Mouse (Mus musculus) frontal cortex, adult 2 months (tissue): Measurements from ENCODE around the gene Tcp11l2. TPM values are rescaled to one million over a fixed set of nuclear protein-coding genes. Genes with fewer than 3 reads are reported as not detected.
A peak's percentile ranks its signal among the peaks of the same experiment; 100 is the strongest.

Source experiments
- DNase-seq, 2 experiments: peaks; one replicate each; pipeline ENCODE4 v3.0.0; 2022; ENCODE audit warnings: low spot score in 1 of 2; ENCODE audit errors: extremely low spot score in 1 of 2
- polyA plus RNA-seq: library from polyadenylated mRNA; depleted of rRNA; stranded (reverse); fragments of >200 nt; gene quantifications from 2 replicates; pipeline ENCODE4 v1.2.3, GENCODE M21; 2012

The Tcp11l2 gene
- polyA plus RNA-seq, 1 experiment = 40.2 TPM

DNA sequence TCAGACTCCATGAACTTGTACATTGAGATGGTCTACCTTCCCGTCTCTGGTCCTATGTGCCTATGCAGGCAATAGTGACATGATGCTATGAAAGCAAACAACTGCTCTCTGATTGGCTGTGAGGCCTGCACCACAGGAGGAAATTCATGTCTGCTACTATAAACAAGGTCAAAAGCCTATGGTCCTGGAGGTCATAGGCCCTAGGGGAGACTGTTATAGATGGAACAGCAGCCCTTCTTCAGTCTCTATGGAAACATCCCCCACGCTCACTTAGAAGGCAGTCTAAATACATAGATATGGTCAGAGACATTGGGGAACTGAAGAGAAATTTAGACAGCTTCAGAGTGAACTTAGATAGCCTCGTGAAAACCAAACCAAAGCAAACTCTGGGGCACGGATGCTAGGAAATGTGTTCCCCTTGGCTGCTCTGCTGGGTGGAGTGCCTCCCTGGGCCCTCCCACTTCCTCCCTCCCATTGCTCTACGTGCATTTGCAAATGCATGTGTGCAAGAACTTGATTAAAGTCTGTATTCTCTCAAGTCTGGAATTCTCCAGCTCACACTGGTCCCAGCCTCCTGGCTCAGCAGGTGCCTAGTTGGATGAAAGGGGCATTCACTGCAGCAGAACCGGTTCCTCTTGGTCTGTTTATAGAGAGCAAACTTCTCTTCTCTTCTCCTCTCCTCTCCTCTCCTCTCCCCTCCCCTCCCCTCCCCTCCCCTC is 22.0 kb upstream of the Tcp11l2 start:
- no peak for DNase-seq

DNA sequence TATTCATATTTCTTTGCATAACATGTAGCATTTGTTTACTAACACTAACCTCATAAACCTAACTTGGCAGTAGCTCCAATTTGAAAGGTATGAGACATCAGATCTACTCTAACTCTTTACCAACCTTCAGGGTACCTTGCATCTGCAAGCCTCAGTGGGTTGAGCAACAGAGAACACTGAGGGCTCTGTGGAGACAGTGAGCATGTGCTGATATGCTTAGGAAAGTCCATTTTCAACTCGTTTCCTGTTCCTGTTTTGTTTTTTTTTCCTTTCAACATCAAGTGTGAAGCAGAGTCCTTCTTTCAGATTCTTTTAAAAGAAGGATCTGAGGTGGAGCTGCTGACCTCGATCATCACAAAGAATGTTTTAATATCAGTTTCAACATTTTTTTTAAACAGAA is 20.3 kb upstream of the Tcp11l2 start:
- DNase-seq = no peak

DNA sequence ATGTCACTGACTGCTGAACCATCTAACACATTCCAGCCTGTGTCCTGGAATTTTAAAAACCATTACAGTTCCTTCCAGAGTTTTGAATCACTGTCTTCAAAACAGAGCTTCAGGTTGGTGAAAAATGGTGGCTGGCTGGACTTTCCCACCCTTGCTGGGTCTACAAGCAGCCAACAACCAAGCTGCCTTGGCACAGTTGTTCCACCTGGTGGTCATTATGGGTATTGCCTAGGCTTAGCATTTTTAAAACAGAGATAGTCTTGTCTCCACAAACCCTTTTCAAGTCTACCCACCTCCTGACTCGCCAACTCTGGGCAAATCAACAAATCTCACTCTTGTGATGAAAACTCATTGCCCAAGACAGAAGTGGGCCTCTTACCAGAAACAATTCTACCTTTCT is 17.9 kb upstream of the Tcp11l2 start:
- DNase-seq = no peak

DNA sequence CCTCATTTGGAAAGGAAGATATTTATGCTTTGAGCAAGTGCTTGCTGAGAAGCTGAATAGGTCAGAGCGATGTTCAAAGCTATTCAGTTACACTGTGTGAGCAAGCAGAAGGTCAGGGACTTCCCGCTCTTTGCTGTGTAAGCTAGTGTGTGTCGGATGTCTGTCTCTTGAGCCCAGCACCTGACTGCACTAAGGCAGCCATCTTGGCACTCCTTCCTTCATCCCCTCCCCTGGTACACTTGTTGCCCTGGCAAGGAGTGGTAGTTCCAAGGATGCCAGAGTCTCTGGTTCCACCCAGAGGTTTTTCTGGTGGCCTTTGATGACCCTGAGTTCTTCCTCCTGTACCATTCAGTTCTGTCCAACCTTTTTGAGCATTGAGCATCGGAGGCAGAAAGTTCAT is 16.4 kb upstream of the Tcp11l2 start:
- no peak for DNase-seq

DNA sequence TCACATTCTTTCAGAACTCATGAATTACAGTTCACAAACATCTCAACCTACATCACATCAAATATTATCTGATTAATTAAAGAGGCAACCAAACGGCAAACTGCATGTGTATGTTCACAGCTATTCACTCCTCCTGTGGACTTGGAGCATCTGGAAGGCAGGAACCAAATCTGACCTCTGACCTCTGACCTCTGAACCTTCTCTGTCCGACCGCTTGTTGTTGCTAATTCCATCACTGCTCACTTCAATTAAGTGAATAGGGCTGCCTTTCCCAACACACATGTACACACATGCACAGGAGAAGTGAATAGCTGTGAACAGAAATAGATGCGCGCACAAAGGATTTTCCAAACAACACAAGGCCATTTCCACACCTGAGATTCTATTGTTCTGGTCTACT is 14.3 kb upstream of the Tcp11l2 start:
- no peak for DNase-seq

DNA sequence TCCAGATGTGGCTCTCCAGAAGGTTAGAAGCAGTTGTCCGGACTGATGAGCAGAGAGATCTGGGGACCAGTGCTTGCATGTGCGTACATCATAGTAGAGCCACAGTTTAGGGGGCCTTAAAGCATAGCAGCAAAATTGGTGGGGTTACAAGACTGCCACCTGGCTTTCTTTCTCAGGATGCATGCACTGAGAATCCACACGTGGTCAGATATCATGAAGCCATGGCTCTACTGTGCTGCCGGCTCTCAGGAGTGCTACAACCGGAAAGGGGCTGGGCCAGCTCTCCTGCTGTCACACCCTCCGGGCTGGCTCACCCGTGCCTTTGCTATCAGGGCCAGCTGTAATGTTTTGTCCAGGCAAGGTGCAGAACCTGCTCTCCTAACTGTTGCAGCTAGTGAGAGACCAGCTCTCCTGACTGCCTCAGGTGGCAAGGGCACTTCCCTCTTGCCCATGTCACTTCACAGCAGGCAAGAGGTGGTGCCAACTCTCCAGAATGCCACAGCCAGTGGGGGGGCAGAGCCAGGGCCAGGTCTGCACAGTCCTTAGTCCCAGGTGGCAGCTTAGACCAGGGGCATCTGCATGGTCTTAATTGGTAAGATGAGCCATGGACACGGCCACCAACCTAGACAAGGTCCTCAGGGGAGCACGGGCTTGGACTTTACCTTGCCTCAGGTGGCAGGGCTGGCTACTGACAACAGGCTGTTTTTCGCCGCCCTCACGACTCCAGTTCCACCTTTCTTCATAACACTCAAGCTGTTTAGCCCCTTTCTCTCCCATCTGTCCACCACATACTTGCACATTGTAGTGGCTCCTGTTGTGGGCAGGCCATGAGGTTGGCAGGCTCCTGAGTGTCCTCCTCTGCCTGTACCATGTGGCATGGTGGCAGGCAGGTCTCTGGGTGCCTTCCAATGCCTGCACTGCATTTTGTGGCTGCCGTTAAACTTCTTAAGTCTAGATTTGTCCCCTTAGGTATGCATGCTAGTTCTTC is 13.6 kb upstream of the Tcp11l2 start:
- no peak for DNase-seq

DNA sequence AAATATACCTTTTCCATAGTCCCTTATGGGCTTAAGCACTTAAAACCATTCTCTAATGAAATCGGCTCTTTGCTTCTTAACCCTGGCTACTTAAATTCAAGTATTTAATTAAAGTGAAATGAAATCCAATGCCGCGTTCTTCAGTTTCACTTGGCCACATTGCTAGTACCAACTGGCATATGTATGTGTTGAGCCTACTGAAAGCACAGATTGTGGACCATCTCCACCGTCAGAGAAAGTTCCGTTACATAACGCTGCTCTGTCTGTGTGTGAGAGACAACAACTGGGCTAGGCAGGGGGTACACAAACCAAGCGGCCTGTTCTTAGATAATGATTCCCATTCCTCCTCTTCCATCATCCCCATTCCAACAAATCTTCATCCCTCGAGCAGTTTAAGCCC is 12.0 kb upstream of the Tcp11l2 start:
- no peak for DNase-seq

DNA sequence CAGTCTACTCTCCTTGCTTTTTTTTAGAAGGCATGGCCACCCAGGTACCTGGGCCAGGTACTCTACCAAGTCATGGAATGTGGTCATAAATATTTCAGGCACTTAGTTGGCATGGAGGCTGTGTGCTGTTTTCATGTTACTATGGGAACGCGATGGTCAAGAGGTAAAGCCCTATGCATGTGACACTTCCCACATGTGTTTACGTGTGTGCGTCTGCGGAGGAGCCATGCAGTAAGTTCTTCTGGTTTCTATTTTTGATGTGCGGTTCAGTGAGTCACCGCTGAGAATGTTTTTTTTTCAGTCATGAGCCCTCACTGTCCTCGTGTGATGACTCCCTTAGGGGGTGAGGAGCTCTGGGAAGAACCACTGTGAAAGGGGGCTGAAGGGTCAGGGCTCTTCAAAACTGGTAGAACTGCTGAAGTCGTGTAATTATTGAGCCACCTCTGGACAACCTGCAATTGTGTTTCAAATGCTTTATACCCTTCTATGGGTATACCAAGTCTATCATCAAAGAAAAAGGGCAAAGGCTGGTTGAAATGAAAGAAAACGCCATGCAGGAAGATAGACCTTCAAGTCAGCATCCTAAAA is 5.3 kb upstream of the Tcp11l2 start:
- no peak for DNase-seq

DNA sequence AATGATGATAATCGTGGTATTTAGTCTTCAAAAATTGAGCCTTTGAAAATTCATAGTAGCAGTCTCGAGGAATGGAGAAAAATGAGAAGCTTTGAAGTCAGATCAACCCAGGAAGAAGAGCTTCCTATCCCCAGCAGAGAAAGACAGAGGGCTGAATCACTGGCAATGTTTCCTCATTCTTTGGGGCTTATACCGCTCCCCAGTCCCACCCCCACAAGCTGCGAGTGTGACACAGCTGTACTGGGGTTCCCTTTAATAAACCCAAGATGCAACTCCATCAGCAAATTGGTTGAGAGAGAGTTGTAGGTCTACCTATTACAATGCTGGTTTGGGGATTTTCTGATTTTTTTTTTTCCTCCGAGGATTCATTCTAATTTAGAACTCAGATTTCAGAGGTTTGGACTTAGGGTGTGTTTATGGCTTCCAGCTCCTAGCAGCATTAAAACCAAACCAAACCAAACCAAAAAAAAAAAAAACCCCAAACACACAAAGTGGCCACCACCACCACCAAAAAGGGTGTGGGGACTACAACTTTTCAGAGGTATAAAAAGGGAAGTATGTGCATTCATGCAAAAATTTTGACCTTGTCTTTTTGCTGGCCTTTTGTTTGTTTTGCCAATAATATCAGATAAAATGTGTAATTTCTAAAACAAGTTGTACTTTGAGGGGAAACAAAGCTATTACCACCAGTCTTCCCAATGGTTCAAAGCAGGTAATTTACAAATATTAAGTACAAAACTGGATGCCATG is 2.6 kb upstream of the Tcp11l2 start:
- DNase-seq = no peak

DNA sequence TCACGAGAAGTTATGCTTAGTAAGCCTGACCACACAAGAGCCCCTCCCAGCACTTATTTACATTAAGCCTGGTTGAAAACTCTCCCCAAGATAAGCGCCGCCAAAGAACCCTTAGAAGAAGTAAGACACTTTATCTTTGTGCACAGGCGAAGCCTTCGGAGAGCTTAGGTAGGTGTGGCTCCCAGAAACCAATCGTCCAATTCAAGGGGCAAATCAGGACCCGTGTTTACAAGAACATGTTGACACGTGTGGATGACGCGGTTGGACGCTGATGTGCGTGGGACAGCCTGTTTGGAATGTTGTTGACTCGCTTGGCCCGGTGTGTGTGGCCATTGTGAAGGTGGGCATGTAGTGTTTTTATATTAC is 414 bp upstream of the Tcp11l2 start:
- no peak for DNase-seq

DNA sequence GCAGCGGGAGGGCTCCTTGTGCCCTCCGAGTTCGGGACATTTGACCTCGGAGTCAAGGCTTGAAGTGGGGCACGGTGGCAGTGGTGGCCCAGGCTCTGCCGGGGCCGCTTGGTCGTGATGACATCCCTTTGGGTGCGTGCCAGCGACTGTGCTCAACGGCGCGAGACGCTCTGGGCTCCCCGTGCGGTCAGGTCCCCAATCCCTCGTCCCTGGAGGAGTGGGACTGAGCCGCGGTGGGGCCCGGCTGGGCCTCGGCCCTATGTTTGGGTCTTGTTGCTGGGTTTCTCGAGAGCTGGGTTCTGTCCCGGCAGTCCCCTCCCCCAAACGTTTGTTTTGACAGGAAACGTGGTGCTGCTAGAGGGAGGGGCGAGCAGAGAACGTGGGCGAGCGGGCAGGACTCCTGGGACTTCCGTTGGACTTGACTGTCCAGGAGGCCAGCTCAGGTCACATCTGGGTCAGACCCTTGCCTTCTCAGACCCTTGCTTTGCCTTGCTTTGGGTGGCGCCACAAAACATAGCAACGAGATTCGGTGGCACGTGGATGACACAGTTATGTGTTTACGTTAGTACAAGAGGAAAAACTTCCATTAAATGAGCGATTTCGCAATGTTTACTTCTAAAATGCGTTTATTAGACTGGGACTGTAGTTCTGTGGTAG is 773 bp downstream of the Tcp11l2 start:
- DNase-seq = peak; percentile 41 to 65

DNA sequence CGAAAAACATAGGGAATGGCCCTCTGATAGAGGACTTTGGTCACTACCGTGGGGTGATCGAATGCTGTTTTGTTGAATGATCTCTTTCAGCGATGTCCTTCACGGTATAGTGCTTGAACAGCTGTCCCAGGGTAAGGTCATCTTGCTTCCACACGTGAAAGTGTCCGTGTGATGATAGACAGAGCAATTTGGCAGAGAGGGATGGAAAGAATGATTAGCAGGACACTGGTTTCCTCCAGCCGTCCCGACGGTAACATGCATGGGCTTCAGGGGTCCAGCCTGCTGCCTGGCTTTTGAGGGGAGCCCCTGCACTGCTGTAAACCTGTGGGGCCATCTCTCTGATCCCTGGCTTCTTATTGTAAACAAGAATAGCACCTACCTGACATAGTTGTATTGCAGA is 2.3 kb downstream of the Tcp11l2 start:
- DNase-seq = no peak

DNA sequence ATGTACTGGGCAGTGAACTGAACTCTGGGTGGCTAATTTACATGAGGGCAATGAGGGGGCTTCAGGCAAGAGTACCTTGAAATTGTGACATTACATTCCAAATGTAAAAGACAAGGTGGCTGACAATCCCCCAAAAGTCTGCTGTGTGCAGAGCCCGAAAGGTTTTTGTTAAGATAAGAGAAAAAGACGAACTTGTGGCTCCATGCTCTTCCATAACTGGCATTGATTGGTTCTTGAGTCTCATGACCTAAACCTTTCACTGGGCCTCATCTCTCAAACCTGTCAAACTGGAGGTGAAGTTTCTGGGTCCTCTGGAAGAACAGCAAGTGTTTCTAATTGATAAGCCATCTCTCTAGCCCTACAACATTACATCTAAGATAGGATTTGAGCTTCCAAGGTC is 3.1 kb downstream of the Tcp11l2 start:
- no peak for DNase-seq

DNA sequence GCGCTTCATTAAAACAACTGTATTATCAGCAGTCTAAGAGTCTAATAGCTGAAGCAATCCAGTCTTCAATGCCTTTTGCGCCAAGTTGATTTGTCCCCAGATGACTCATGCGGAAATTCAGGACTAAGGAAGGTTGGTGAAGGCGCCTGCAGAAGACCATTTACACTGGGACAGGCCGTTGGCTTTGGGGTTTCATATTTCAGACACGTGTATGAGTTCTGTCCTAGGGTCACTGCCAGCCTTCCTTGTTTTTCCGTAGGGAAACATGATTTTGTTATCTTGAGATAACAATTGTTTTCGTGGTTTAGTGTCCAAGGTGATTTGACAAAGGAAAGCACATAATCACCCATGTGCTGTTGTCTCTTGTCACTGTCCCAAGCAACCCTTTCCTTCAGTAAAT is 4.8 kb downstream of the Tcp11l2 start:
- DNase-seq = no peak

DNA sequence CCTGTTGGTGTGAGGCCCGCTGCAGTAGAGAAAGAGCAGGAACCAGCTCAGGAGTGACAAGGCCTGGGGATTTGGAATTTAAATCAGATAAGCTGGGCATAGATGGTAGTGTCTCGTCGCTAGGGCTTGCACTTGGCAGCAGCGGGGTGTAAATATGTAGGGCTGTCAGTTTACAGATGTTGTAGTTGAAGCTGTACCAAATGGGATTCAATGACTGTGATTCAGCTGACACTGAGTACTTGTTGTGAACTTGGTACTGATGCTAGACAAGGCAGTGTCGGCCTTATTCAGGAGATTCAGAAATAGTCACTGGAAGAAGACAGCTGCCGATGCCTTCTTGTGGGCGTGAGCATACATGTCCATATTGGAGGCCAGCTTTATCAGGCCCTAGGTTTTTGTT is 5.8 kb downstream of the Tcp11l2 start:
- peak in 1 of 2 experiments; percentile 30 for DNase-seq

DNA sequence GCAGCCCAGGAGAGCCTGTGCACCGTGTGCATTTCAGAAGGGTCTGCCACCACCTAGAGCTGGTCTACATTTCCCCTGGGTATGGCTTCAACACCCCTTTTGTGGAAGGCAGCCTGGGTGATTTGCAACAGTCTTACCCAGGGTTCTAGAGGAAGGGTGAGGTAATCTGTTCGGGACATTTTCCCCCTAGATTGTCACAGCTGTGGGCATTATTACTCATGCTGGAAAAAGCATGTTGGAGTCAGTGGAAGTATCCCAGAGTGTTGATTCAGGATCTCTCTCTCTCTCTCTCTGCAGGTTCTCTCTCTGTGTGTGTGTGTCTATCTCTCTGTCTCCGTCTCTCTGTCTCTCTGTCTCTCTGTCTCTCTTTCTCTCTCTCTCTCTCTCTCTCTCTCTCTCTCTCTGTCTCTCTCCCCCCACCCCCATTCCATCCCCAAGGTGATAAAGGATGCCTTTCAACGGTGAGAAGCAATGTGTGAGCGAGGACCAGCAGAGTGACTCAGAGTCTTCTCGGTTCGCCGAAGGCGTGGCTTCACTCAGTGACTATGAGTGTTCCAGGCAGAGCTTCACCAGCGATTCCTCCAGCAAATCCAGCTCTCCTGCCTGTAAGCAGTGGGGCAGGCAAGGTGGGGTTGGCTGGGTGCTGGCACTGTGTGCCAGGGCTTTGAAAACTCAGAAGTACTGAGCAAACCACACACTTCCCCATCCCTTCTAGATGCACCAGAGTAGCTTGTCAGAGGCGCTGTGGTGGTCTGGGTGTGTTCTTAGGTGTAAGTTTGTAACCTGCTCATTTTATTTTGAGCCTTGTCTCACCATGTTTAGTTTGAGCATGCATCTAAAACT is 8.2 kb downstream of the Tcp11l2 start:
- no peak for DNase-seq

DNA sequence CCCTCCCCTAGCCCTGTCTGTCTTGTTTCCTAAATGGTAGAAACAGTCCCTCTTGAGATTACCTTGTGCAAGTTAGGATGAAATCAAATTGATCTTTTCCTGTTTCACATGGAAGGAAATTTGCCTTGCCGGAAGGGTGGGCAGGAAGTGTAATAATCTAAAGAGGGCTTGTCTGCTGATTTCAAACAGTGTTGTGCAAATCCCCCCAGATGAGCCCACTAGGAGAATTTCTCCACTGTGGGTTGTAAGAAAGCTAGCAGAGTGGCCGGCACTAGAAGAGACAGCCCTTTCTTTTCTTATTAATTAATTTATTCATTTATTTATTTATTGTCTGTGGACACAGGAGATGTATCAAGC is 8.8 kb downstream of the Tcp11l2 start:
- no peak for DNase-seq

DNA sequence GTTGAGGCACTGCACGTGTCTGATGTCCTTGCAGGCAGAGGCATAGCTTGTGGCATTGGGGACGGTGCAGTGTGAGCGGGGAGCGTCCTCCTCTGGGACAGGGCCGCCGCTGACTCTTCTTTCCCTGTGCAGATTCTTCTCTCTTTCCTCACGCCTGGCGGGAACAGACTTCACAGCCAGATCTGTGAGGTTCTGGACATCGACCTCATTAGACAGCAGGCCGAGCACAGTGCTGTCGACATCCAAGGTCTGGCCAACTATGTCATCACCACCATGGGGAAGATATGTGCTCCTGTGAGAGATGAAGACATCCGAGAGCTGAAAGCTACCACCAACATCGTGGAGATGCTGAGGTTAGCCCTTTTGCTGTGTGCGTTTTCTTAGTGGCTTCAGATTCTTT is 14.5 kb downstream of the Tcp11l2 start:
- DNase-seq = no peak

DNA sequence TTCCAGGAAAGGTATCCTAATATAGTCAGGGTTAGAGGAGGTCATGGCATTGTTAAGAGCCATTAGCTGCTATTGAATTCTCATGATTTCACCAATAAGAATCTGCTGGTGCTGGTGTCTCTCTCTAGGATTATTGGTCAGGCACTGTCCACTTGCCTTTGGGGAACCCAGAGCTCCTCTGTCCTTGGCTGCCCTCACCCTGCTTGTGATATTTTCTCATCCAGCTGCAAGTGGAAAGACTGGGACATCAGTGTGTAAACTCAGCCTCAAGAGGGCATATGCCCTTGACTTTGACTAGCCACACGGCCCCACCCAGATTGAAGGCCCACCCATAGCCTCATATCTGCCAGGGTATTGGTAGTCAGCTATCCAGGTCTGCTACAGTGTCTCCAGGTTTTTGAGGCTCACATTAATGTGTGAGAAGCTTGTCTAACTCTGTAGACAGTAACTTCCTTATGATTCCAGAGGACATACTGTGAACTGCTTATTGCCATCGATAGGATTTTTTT is 15.3 kb downstream of the Tcp11l2 start:
- DNase-seq = no peak
